11 mouse cellular contexts compared by ENCODE assay signal in the genomic region with DNA sequence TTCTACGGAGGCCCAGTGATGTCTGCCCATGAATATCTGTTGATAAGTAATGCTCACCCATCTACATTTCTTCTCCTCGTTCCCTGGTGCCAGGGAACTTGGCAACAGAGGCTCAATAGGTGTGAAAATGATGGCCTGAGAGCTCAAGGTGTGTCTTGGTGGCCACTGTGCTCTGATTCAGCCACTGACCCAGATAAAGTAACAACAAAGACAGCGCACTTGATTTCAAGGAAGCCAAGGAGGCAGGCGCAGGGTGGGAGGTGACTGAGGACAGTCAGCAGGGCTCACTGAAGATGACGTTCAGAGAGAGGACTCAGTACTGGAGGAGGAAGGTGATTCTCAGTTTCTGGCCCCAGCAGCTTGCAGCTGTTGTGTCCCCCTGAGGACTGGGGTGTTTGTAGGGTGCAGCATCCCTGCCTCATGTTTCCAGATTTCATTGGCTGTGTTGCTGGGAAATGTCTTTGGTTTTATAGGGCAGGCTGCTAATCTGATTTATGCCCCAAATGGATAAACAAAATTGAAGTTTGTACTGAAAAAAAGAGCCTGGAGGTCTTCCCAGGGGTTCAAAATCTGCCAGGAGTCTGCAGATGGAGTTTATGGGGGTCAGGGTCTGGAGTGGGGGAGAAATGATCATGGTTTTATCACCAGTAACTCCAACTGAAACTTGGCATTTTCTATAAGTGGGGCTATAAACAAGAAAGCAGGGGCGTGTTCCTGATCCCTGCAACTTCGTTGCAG. TPM values are rescaled to one million over a fixed set of nuclear protein-coding genes. Genes with fewer than 3 reads are reported as not detected.
A peak's percentile ranks its signal among the peaks of the same experiment; 100 is the strongest.
DNase-seq lines count a peak whose midpoint lies in the region; ATAC-seq and TF ChIP-seq lines count a peak whose summit lies in the region.
"Had no signal": no experiment of that assay in that cellular context is flagged by ENCODE, and none has a peak within 500 bp of the region (broad histone marks: within the 10 kb centered on the region; RNA-seq: fewer than 3 reads in every experiment).

No protein-coding gene starts in this region.

- H3K27me3 ChIP-seq in lung, embryonic 15.5 days: peaks cover 38% of the 10 kb centered on the region
- 0 out of 2 replicates have a peak, but pooled peaks cover 5% of the 10 kb centered on the region for H3K27me3 ChIP-seq in hindbrain, embryonic 14.5 days (ENCODE audit: control insufficient read depth, insufficient read depth, low read length)
- H3K27me3 ChIP-seq in myocyte (ENCODE audit: control insufficient read depth, insufficient read depth, insufficient read length): no peaks in the 10 kb centered on the region

- TF ChIP-seq POLR2A in myocyte (IDR thresholded peaks at IDR 0.05; ENCODE audit: insufficient read length, low read depth): no peak

- H3K9me3 ChIP-seq in lung, embryonic 15.5 days: no peaks in the 10 kb centered on the region
- no peaks in the 10 kb centered on the region for H3K9me3 ChIP-seq in hindbrain, embryonic 14.5 days (ENCODE audit: control insufficient read depth, low read length)
- H3K9me3 ChIP-seq: G1E had no signal

- DNase-seq in lung, postnatal 10 days: no peak
- DNase-seq in hindbrain, embryonic 14.5 days (ENCODE audit: low spot score): no peak
- DNase-seq in kidney, adult 9 months: peak; percentile 14
- DNase-seq in heart, postnatal 25 days (ENCODE audit: low spot score): no peak
- no peak for DNase-seq in left cerebral cortex, postnatal 14 days (ENCODE audit: low spot score in 2 of 2)
- DNase-seq in spleen, postnatal 14 days (ENCODE audit: low spot score in 2 of 2): no peak
- DNase-seq: adrenal gland, postnatal 14 days had no signal

- no peak overlapping the region for H3ac ChIP-seq in myocyte (ENCODE audit: control insufficient read depth, insufficient read length)

- ATAC-seq in lung, embryonic 15.5 days (ENCODE audit: borderline replicate concordance, extremely low read depth, low FRiP score, low TSS enrichment): peak; percentile 50; the same call in 1 of the 2 replicates
- no peak for ATAC-seq in hindbrain, embryonic 14.5 days (ENCODE audit: low FRiP score)
- ATAC-seq: lung, postnatal 0 days had no signal

- H3K4me3 ChIP-seq in lung, embryonic 15.5 days: no peak overlapping the region
- H3K4me3 ChIP-seq in hindbrain, embryonic 14.5 days (replicated peaks; ENCODE audit: low read length): no peak overlapping the region
- H3K4me3 ChIP-seq in myocyte: no peak overlapping the region

- H3K4me1 ChIP-seq in lung, embryonic 15.5 days: peaks cover 33% of the 10 kb centered on the region
- peaks cover 39% of the 10 kb centered on the region for H3K4me1 ChIP-seq in hindbrain, embryonic 14.5 days (replicated peaks; ENCODE audit: control insufficient read depth, insufficient read depth, low read length)

- H3K9ac ChIP-seq in lung, embryonic 15.5 days: no peak overlapping the region
- no peak overlapping the region for H3K9ac ChIP-seq in hindbrain, embryonic 14.5 days

- no peak overlapping the region for H3K27ac ChIP-seq in lung, embryonic 15.5 days
- no peak overlapping the region; the same call in 1 of the 2 replicates for H3K27ac ChIP-seq in hindbrain, embryonic 14.5 days

- 31% methylated on average over 7 of the region's 7 CpGs for WGBS in lung, embryonic 15.5 days
- 52% methylated on average over 7 of the region's 7 CpGs for WGBS in hindbrain, embryonic 14.5 days

- no peak overlapping the region for H3K4me2 ChIP-seq in lung, embryonic 15.5 days
- peak overlapping the region; percentile 26 for H3K4me2 ChIP-seq in hindbrain, embryonic 14.5 days (replicated peaks)
- H3K4me2 ChIP-seq in myocyte (ENCODE audit: low read depth): peak overlapping the region; percentile 65

- H3K79me2 ChIP-seq in myocyte (ENCODE audit: control insufficient read depth, insufficient read depth): peaks cover 61% of the 10 kb centered on the region

- intact Hi-C loops in heart, postnatal 25 days (cut with DNase I): no loop called here
- intact Hi-C loops in left cerebral cortex, postnatal 14 days (cut with DNase I): no loop called here

- H3K36me3 ChIP-seq in lung, embryonic 15.5 days: no peaks in the 10 kb centered on the region
- no peaks in the 10 kb centered on the region for H3K36me3 ChIP-seq in hindbrain, embryonic 14.5 days (replicated peaks; ENCODE audit: control insufficient read depth, insufficient read depth)
- H3K36me3 ChIP-seq in myocyte (ENCODE audit: control insufficient read depth, insufficient read depth): peaks cover 12% of the 10 kb centered on the region
- H3K36me3 ChIP-seq: G1E had no signal

TF ChIP-seq in myocyte, 11 proteins besides CTCF, POLR2A, EP300 and RAD21:
- TF ChIP-seq TCF3 (IDR thresholded peaks at IDR 0.05; ENCODE audit: insufficient read length, low read depth) (no peak), POLR2AphosphoS2 (IDR thresholded peaks at IDR 0.05; ENCODE audit: insufficient read length, low read depth) (no peak), MAX (IDR thresholded peaks at IDR 0.05; ENCODE audit: low read depth) (no peak), E2F4 (IDR thresholded peaks at IDR 0.05; ENCODE audit: insufficient read depth) (no peak), MYOD1 (IDR thresholded peaks at IDR 0.05; ENCODE audit: control insufficient read depth in 1 of 3, insufficient read length in 2 of 3, low read depth in 2 of 3) (peak in 2 of 3 experiments; percentile 62 to 63), REST (IDR thresholded peaks at IDR 0.05; ENCODE audit: insufficient read depth, insufficient read length) (no peak), USF1 (IDR thresholded peaks at IDR 0.05; ENCODE audit: low read depth) (no peak), SRF (IDR thresholded peaks at IDR 0.05; ENCODE audit: control insufficient read depth, insufficient read length, low read depth) (no peak), CEBPB (IDR thresholded peaks at IDR 0.05; ENCODE audit: insufficient read depth, poor library complexity, severe bottlenecking) (no peak)

RNA-seq across cellular contexts. Expression of gene Syt13, which starts 2.7 kb away (rescaled TPM):
- 3.3 and 3.8 TPM in 2 replicates for polyA plus RNA-seq in lung, embryonic 15.5 days (2015; fragmentation: Nextera tagmentation; extraction: Ambion mirVana)
- 29.7 and 39.8 TPM in 2 replicates for polyA plus RNA-seq in hindbrain, embryonic 14.5 days (2014; fragmentation: Nextera tagmentation; extraction: Ambion mirVana)
- polyA plus RNA-seq in myocyte (2012; fragmentation: generic; extraction: Trizol): 49.7 TPM
- total RNA-seq in heart, postnatal 25 days (2021): under 1 TPM; 0.18 to 0.25 TPM
- total RNA-seq in left cerebral cortex, postnatal 14 days (2021): 100 to 1,000 TPM; 161 to 170 TPM
- polyA plus RNA-seq: G1E had no signal
